Mouse (Mus musculus) liver, embryonic 11.5 days (tissue): ENCODE measurements around the gene Uqcr10. TPM values are rescaled to one million over a fixed set of nuclear protein-coding genes. Genes with fewer than 3 reads are reported as not detected.

ENCODE experiments used
- ATAC-seq: fragments of 200-750 bp; cut with Nextera tagmentation; replicated peaks from 2 replicates; pipeline ENCODE4 v1.8.0; 2017; ENCODE audit warnings: moderate number of reproducible peaks, mild to moderate bottlenecking, moderate TSS enrichment, moderate library complexity; ENCODE audit not compliant: low FRiP score
- DNase-seq: peaks from one replicate; pipeline ENCODE4 v3.0.0-alpha.2; 2017; ENCODE audit warnings: low spot score
- H3K27ac ChIP-seq: fragments of 300-500 bp; sonication (generic); 2 replicates; pipeline ENCODE4 v1.5.1; 2014; ENCODE audit warnings: mild to moderate bottlenecking, low read depth, low read length, control low read depth
- H3K27me3 ChIP-seq: fragments of 300-500 bp; sonication (generic); replicated peaks from 2 replicates; pipeline ENCODE4 v1.6.1; 2014; ENCODE audit warnings: low read length, mixed read lengths; ENCODE audit not compliant: control insufficient read depth, insufficient read depth
- H3K36me3 ChIP-seq: fragments of 300-500 bp; sonication (generic); 2 replicates; pipeline ENCODE4 v1.6.1; 2014; ENCODE audit warnings: mild to moderate bottlenecking, low read length, moderate library complexity, mixed read lengths; ENCODE audit not compliant: control insufficient read depth, insufficient read depth
- H3K4me1 ChIP-seq: fragments of 300-500 bp; sonication (generic); replicated peaks from 2 replicates; pipeline ENCODE4 v1.6.1; 2014; ENCODE audit warnings: low read length, mixed read lengths; ENCODE audit not compliant: control insufficient read depth, insufficient read depth
- H3K4me2 ChIP-seq: fragments of 300-500 bp; sonication (generic); 2 replicates; pipeline ENCODE4 v1.6.1; 2014; ENCODE audit warnings: mild to moderate bottlenecking, control low read depth, moderate library complexity
- H3K4me3 ChIP-seq: fragments of 300-500 bp; sonication (generic); 2 replicates; pipeline ENCODE4 v1.5.1; 2014; ENCODE audit warnings: low read depth, low read length, control low read depth
- H3K9ac ChIP-seq: fragments of 300-500 bp; sonication (generic); 2 replicates; pipeline ENCODE4 v1.6.1; 2014; ENCODE audit warnings: low read depth, low read length, control low read depth
- H3K9me3 ChIP-seq: fragments of 300-500 bp; sonication (generic); 2 replicates; pipeline ENCODE4 v1.6.1; 2016; ENCODE audit warnings: low read length, inconsistent platforms, mixed read lengths; ENCODE audit not compliant: control insufficient read depth
- WGBS: fragments of 180-500 bp; shearing (Covaris S2); extraction: QIAGEN DNeasy Blood & Tissue Kit; methylation state at CpG from one replicate; pipeline ENCODE4 v1.1.7; 2014; 5-methylcytosine and 5-hydroxymethylcytosine counted together
- polyA plus RNA-seq: library from polyadenylated mRNA; unstranded; fragments of >200 nt; fragmentation: Nextera tagmentation; extraction: Ambion mirVana; gene quantifications from 2 replicates; pipeline ENCODE4 v1.2.1, GENCODE M21; 2014

Gene Uqcr10
- polyA plus RNA-seq, 1 experiment from 2014 or later: 891 TPM

DNA sequence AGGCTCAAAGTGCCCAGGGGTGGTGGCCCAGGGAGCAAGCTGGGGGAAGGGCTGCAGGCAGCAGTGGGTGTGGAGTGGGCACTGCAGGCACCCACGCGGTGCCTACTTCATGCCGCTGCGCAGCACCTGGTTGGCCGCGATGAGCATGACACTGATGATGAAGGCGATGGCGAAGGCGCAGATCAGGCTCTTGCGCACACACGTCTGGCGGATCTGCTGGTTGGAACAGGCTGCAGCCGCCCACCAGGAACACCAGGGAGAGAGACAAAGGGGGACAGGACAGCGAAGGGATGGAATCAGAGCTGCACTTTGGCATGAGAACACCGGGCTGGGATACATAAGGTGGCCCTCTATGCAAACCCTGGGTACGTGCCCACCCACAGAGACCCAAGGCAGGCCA, 34.6 kb upstream of the Uqcr10 start:
- DNase-seq (no peak), ATAC-seq (no peak)
- Histone ChIP-seq H3K36me3 (no peaks in the 10 kb centered on the region), H3K9me3 (no peaks in the 10 kb centered on the region), H3K4me1 (no peaks in the 10 kb centered on the region; the same call in 1 of the 2 replicates), H3K9ac (no peak overlapping the region), H3K27me3 (peaks cover 14% of the 10 kb centered on the region), H3K4me2 (no peak overlapping the region), H3K27ac (no peak overlapping the region), H3K4me3 (no peak overlapping the region)
- WGBS: 88% methylated on average over 16 of the region's 16 CpGs

DNA sequence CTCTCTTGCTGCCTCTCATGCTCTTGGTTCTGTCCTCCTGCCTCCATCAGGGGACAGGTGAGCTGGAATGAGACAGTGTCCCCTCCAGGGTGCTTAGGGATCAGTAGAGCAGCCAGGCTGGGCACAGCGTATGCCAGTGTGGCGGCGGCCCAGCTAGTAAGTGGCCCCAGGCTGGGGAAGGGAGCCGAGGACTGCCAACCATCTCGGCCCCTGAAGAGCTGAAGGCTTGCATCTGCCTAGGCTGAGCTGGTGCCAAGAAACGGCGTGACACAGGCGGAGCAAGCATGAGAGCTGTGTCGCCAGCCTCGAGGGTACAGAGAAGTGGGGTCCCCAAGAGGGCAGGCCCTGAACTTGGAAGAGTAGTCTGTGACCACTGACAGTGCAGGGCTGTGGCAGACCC, 33.5 kb upstream of the Uqcr10 start:
- ATAC-seq (no peak), DNase-seq (no peak)
- no peak overlapping the region for H3K9ac ChIP-seq
- no peaks in the 10 kb centered on the region for H3K9me3 ChIP-seq
- no peak overlapping the region for H3K4me2 ChIP-seq
- no peaks in the 10 kb centered on the region for H3K36me3 ChIP-seq
- H3K4me3 ChIP-seq: no peak overlapping the region
- H3K27ac ChIP-seq: no peak overlapping the region
- peaks cover 5% of the 10 kb centered on the region; the same call in 1 of the 2 replicates for H3K27me3 ChIP-seq
- no peaks in the 10 kb centered on the region; the same call in 1 of the 2 replicates for H3K4me1 ChIP-seq
- WGBS: 86% methylated on average over 10 of the region's 10 CpGs

DNA sequence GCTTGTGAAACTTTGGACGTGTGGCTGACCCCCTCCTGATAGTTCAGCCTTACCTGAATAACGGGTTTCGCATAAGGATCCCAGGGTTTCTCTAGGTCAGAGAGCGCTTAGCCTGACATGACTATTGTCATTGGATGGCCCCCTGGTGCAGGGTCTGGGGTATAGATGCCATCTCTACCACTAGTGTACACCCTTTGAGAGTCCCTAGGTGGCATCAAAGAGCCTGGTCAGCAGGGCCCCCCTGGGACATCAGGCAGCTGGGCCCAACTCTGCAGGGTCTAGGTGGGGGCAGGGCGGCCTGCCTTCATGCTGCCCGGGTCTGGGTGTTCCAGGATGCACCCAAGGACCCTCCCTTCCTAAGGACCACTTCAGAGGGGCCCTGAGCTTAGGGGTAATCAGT, 32.2 kb upstream of the Uqcr10 start:
- Histone ChIP-seq H3K9ac (no peak overlapping the region), H3K4me3 (no peak overlapping the region), H3K27ac (no peak overlapping the region), H3K36me3 (no peaks in the 10 kb centered on the region), H3K4me1 (no peaks in the 10 kb centered on the region; the same call in 1 of the 2 replicates), H3K9me3 (no peaks in the 10 kb centered on the region), H3K4me2 (no peak overlapping the region), H3K27me3 (0 out of 2 replicates have a peak, but pooled peaks cover 3% of the 10 kb centered on the region)
- ATAC-seq: no peak
- no peak for DNase-seq
- 56% methylated on average over 6 of the region's 6 CpGs for WGBS

DNA sequence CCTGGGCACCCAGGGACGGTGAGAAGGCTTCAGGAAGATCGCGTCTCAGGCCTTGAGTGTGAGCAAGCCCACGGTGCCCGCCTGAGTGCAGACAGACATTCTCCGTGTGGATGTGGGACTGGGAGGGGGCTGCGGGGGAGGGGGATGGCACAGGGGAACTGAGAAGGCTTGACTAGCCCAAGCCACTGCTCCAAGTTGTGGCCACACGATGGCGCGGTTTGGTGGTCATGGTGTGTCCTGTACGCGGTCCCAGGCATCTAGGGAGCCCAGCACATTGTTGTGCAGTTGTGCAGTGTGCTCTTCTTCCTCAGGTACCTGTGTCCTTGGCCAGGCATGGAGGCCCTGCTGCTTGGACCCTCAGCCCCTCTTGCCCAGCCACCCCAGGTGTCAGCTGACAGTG, 30.0 kb upstream of the Uqcr10 start:
- no peak for DNase-seq
- no peaks in the 10 kb centered on the region for H3K9me3 ChIP-seq
- 38% methylated on average over 12 of the region's 12 CpGs for WGBS

DNA sequence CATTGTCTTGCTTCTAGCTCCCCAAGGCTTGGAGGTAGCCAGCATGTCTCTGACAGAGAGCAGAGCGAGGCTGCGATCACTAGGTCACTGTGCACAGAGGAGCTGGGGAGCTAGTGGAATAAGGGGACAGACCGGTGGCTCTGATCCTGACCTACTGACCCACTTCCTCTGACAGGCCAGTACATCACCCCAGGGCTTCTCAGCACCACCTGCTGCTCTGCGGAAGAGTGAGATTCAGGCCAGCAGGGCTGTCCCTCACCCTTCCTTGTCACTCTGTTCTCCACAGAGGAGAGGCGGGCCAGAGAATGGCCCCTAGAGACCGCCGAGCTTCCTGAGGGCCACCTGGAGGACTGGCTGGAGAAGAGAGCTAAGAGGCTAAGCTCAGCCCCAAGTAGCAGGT, 27.6 kb upstream of the Uqcr10 start:
- WGBS: 85% methylated on average over 7 of the region's 7 CpGs
- Histone ChIP-seq H3K27ac (no peak overlapping the region), H3K36me3 (no peaks in the 10 kb centered on the region), H3K27me3 (no peaks in the 10 kb centered on the region), H3K4me1 (no peaks in the 10 kb centered on the region), H3K9me3 (no peaks in the 10 kb centered on the region), H3K9ac (no peak overlapping the region), H3K4me2 (no peak overlapping the region), H3K4me3 (no peak overlapping the region)
- no peak for ATAC-seq
- no peak for DNase-seq

More for the DNA sequence above, 30.0 kb upstream of the Uqcr10 start:
- Histone ChIP-seq H3K27me3 (no peaks in the 10 kb centered on the region), H3K4me1 (no peaks in the 10 kb centered on the region), H3K4me3 (no peak overlapping the region), H3K36me3 (no peaks in the 10 kb centered on the region), H3K4me2 (no peak overlapping the region), H3K9ac (no peak overlapping the region), H3K27ac (no peak overlapping the region)
- no peak for ATAC-seq

DNA sequence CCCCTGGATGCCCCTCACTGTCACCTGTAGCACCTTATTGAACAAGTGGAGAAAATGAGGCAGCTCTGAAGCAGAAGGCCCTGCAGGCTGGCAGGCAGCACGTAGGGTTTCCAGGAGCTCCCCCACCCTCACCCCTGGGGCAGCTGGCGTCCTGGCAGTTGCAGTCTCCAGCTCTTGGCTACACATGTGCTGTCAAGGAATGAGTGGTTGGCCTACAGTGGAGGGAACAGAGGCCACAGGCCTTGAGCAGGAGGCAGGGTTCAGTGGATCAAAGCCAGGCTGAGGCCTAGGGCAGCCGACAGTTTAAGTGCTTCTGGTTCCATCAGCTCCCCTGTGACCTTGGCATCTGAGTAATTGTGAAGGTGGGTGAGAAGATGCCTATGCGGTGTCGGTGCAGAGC, 26.8 kb upstream of the Uqcr10 start:
- Histone ChIP-seq H3K9me3 (no peaks in the 10 kb centered on the region), H3K36me3 (no peaks in the 10 kb centered on the region), H3K9ac (no peak overlapping the region), H3K4me2 (no peak overlapping the region), H3K27me3 (no peaks in the 10 kb centered on the region), H3K27ac (no peak overlapping the region), H3K4me1 (no peaks in the 10 kb centered on the region), H3K4me3 (no peak overlapping the region)
- ATAC-seq: no peak
- 82% methylated on average over 5 of the region's 5 CpGs for WGBS
- DNase-seq: no peak

DNA sequence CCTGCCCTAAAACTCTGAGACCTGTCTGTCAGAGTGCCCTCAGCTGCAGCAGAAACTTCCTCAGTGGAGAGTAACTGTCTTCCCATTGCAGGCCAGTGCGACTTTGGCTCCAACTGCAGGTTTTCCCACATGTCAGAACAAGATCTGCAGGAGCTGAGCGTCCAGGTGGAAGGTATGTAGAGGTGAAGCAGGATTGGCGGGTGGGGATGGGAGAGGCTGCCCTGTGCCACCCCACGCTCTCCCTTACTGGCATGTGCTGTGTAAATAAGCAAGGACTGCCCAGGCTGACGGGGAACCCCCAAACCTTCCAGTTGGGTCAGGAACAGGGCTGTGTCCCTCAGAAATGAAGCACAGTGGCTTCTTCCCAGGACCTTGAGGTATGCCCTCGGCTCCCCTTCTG, 26.0 kb upstream of the Uqcr10 start:
- Histone ChIP-seq H3K27me3 (no peaks in the 10 kb centered on the region), H3K4me2 (no peak overlapping the region), H3K4me1 (no peaks in the 10 kb centered on the region), H3K4me3 (no peak overlapping the region), H3K9ac (no peak overlapping the region), H3K9me3 (no peaks in the 10 kb centered on the region), H3K27ac (no peak overlapping the region), H3K36me3 (no peaks in the 10 kb centered on the region)
- ATAC-seq (no peak), DNase-seq (no peak)
- 74% methylated on average over 6 of the region's 6 CpGs for WGBS

DNA sequence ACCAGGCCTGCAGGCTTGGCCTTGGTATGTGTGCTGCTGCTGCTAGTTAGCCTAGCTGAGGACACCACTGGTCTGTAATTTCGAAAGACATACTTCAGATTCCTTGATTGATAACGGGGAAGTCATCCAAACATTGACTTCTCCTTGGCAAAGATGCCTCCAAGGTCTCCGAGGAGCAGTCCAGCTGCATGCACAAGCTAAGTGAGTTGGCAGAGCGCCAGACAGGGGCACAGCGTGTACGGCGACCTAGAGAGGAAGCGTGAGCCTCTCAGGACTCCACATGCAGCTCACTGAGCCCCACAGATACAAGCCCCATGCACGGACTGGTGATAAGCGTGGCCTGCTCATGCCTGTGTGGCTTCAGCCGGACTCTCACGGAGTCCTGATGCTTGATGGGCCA, 25.5 kb upstream of the Uqcr10 start:
- Histone ChIP-seq H3K4me3 (no peak overlapping the region), H3K27ac (no peak overlapping the region), H3K4me1 (no peaks in the 10 kb centered on the region), H3K4me2 (no peak overlapping the region), H3K27me3 (no peaks in the 10 kb centered on the region), H3K36me3 (no peaks in the 10 kb centered on the region), H3K9ac (no peak overlapping the region), H3K9me3 (no peaks in the 10 kb centered on the region)
- no peak for ATAC-seq
- DNase-seq: no peak
- 67% methylated on average over 12 of the region's 12 CpGs for WGBS

DNA sequence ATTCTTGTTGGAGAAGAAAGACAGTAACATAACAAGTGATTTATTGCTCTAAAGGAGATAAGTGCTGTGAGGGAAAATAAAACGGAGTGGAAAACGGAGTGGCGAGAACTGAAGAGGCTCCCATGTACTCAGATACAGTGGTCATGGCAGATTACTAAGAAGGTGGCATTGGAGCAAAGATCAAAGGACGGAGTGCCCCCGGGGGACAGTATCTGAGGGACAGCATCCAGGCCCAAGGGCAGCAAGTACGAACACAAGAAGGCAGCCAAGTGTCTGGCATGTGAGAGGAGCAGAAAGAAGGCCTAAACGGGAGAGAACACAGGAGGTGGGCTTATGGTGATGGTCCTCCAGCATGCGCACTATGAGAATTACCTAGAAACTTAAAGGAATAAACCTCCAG, 17.6 kb upstream of the Uqcr10 start:
- no peak overlapping the region for H3K27ac ChIP-seq
- H3K27me3 ChIP-seq: no peaks in the 10 kb centered on the region
- no peaks in the 10 kb centered on the region for H3K36me3 ChIP-seq
- no peaks in the 10 kb centered on the region for H3K9me3 ChIP-seq
- H3K9ac ChIP-seq: no peak overlapping the region
- no peak overlapping the region for H3K4me2 ChIP-seq
- ATAC-seq: no peak
- no peak overlapping the region for H3K4me3 ChIP-seq
- no peaks in the 10 kb centered on the region for H3K4me1 ChIP-seq
- 84% methylated on average over 8 of the region's 8 CpGs for WGBS
- no peak for DNase-seq
